Mouse (Mus musculus): ENCODE data around the gene Slc16a3. TPM values are rescaled to one million over a fixed set of nuclear protein-coding genes. Genes with fewer than 3 reads are reported as not detected.

Slc16a3 gene
- 21.0 TPM for polyA plus RNA-seq (2017; shearing (Covaris generic))

DNA sequence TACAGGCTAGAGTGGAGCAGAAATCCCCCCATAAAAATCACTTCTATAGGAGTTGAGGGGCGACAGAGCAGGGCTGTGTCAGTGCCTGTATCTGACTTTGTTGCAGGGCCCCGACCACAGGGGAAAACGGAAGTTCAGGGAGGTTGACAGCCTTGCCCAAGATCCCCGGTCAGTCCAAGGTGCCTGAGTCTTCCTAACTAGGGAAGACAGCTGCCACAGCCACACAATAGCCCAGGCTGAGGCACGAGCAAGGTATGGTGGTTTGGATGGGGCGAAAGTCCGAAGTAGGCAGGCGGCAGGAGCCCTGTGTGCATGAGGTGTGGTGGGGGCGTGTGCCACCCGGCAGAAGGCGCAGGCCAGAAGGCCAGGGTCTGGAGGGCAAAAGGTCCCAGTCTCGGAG is at the start of gene Slc16a3:
Gene Slc16a3 (plus strand): TSS at position 153 of the 400 bp plus-strand sequence.

DNA sequence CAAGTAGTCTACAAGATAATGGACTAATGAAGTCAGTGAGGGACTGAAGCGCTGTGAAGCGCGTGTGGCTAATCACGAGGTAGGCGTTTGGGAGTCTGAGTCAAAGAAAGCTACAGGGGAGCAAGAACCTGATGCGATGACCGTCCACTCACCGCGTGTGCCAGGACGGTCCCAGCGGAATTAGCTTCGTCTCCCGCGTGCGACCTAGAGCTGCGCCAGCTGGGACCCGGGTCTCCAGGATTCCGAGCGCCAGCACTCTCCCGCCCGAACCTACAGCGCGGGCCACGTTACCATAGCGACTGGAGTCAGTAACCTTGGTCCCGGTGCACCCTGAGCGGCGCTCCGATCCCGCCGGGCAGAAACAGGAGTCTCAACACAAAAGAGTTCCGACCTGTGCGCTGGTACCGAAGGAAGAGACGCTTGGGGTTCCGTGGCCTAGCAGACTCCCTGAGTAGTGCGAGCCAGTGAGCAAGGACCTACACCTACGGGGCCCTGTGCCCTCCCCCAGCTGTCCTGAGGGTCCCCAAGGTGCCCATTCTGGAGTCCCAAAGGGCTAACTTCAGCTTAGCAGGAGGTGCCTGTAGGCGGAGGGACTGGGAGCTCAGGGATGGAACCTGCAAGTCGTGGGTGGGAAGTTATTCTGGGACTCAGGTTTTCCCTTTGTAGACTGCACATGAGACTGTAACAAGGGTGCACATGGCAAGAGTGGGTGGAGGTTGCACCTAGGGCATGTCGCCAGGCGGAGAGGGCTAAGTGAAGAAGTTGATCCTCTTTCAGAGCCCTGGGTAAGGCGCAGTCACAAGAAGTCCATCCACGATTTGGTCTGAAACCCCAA is 15.5 kb upstream of the Slc16a3 start, which contains the start of gene Ccdc57:
Gene Ccdc57 (minus strand): TSS at position 309 of the 835 bp plus-strand sequence.

DNA sequence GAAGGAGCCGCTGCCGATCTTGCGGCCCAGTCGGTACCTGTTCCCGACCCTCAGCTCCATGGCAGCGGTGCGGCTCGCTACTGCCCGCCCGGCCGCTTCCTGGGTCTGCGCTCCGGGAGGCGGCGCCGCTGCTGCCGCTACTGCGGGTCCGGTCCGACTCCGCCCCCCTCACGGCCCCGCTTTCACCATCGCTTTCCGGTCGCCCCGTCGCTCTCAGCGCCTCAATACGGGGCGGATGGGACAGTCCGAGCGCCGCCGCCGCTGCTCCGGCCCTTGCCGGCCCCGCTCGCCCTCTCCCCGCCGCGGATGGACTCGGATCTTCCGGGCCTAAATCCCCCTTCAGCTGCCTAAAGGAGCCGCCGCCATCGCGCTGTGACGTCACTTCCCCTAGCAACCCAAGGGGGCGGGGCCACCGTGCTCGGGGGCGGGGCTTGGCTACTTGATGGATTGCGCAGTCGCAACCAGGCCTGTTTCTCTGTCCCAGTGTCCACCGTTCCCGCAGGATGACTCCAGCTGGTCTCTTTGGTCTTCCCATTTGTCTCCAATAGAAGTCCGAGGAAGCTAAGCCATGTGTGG is 42.8 kb downstream of the Slc16a3 start, which contains the start of gene Csnk1d:
Gene Csnk1d (minus strand): TSS at position 380 of the 576 bp plus-strand sequence.

Other genes starting within 250 kb of the Slc16a3 start
- gene Cenpx, start 234.7 kb upstream of the Slc16a3 start, polyA plus RNA-seq (2017; shearing (Covaris generic)), result 87.8 TPM
- gene Lrrc45, start 234.6 kb upstream of the Slc16a3 start, polyA plus RNA-seq (2017; shearing (Covaris generic)), result 52.6 TPM
- 0.70 TPM for gene Rac3, start 227.0 kb upstream of the Slc16a3 start, polyA plus RNA-seq (2017; shearing (Covaris generic))
- gene Dcxr, start 221.2 kb upstream of the Slc16a3 start, polyA plus RNA-seq (2017; shearing (Covaris generic)), result 11.1 TPM
- not detected for gene Cbr2, start 216.4 kb upstream of the Slc16a3 start, polyA plus RNA-seq (2017; shearing (Covaris generic))
- 15.1 TPM for gene Hmga1b, start 185.7 kb upstream of the Slc16a3 start, polyA plus RNA-seq (2017; shearing (Covaris generic))
- gene Rfng, start 164.3 kb upstream of the Slc16a3 start, polyA plus RNA-seq (2017; shearing (Covaris generic)), result 23.6 TPM
- gene Gps1, start 164.2 kb upstream of the Slc16a3 start, polyA plus RNA-seq (2017; shearing (Covaris generic)), result 79.8 TPM
- gene Dus1l, start 152.1 kb upstream of the Slc16a3 start, polyA plus RNA-seq (2017; shearing (Covaris generic)), result 40.0 TPM
- 50.6 TPM for gene Fasn, start 123.9 kb upstream of the Slc16a3 start, polyA plus RNA-seq (2017; shearing (Covaris generic))
- gene Ccdc57, start 15.6 kb upstream of the Slc16a3 start, polyA plus RNA-seq (2017; shearing (Covaris generic)), result 0.21 TPM
- gene Csnk1d, start 42.9 kb downstream of the Slc16a3 start, polyA plus RNA-seq (2017; shearing (Covaris generic)), result 227 TPM
- 69.1 TPM for gene Cd7, start 90.9 kb downstream of the Slc16a3 start, polyA plus RNA-seq (2017; shearing (Covaris generic))
- not detected for gene Sectm1b, start 115.1 kb downstream of the Slc16a3 start, polyA plus RNA-seq (2017; shearing (Covaris generic))
- not detected for gene Sectm1a, start 132.7 kb downstream of the Slc16a3 start, polyA plus RNA-seq (2017; shearing (Covaris generic))
- not detected for gene Tex19.2, start 170.2 kb downstream of the Slc16a3 start, polyA plus RNA-seq (2017; shearing (Covaris generic))
- gene Tex19.1, start 197.7 kb downstream of the Slc16a3 start, polyA plus RNA-seq (2017; shearing (Covaris generic)), result not detected
- not detected for gene Uts2r, start 211.8 kb downstream of the Slc16a3 start, polyA plus RNA-seq (2017; shearing (Covaris generic))

All from effector memory CD4-positive, alpha-beta T cell, adult 5 months (primary cell).